Mouse (Mus musculus): ENCODE measurements around the gene Mcemp1. TPM values are rescaled to one million over a fixed set of nuclear protein-coding genes. Genes with fewer than 3 reads are reported as not detected.

Gene Mcemp1
- polyA plus RNA-seq, 1 experiment from 2014 or later = 0.97 TPM

DNA sequence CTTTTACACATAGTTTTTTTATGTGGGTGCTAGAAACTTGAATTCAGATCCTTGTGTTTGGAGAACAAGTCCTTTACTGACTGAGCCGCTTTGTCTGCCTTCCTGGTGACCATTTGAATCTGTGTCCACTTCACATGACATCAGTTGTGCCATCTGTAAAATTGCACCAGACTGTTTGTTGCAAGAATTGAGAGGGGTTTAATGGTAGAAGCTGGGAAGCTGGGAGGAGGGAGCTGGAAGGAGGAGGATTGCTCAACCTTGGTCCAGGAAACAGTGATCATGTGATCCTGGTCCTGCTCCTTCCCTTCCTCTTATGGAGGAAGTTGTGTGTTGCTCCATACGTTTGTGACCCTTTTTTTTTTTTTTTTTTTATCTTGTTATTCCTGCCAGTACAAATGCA is 17.3 kb upstream of the Mcemp1 start:
- no peak for ATAC-seq
- no peak overlapping the region for H3K4me3 ChIP-seq
- peaks cover under 1% of the 10 kb centered on the region for H3K36me3 ChIP-seq
- WGBS (ENCODE audit: insufficient replicate concordance) = 62% methylated on average over 2 of the region's 2 CpGs
- H3K4me1 ChIP-seq = no peaks in the 10 kb centered on the region
- H3K9ac ChIP-seq = no peak overlapping the region
- no peak overlapping the region for H3K4me2 ChIP-seq
- H3K9me3 ChIP-seq (replicated peaks) = no peaks in the 10 kb centered on the region
- peaks cover 14% of the 10 kb centered on the region; the same call in 1 of the 2 replicates for H3K27me3 ChIP-seq (replicated peaks)
- H3K27ac ChIP-seq = no peak overlapping the region

DNA sequence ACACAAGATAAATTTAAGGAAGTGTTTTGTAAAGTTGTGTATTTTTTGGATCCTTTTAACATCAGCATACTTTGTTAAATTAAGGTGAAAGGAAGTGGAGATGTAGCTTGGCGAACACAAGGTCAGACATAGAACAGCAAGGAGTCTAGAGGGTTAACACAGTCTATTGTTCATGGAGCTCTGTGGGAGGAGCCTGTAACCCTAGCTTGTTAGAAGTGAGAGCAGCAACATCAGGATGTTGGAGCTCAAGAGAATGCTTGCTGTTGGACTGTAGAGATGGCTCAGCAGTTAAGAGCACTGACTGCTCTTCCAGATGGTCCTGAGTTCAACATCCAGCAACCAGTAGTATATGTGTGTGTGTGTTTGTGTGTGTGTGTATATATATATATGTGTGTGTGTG is 16.6 kb upstream of the Mcemp1 start:
- Histone ChIP-seq H3K27ac (no peak overlapping the region), H3K4me3 (no peak overlapping the region), H3K4me2 (peak overlapping the region; percentile 31), H3K4me1 (no peaks in the 10 kb centered on the region), H3K9ac (no peak overlapping the region), H3K36me3 (no peaks in the 10 kb centered on the region), H3K9me3 (replicated peaks) (no peaks in the 10 kb centered on the region), H3K27me3 (replicated peaks) (peaks cover 14% of the 10 kb centered on the region; the same call in 1 of the 2 replicates)
- 29% methylated on average over 1 of the region's 1 CpGs for WGBS (ENCODE audit: insufficient replicate concordance)
- ATAC-seq = no peak

DNA sequence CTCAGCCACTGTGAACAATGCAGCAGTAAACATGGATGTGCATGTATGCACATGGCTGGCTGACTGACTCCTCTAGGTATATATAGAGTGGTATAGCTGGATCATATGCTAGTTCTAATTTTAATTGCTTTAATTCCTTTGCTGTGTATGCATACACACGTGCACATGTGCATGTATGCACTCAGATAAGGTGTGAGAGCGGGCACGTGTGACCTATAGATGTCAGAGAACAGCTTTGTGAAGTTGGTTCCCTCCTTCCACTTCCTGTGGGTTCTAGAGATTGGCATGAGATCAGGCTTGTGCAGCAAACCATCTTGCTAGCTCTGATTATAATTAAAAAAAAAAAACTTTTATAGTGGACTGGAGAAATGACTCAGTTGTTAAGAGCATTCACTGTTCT is 12.7 kb upstream of the Mcemp1 start:
- no peak overlapping the region for H3K27ac ChIP-seq
- no peak overlapping the region for H3K9ac ChIP-seq
- ATAC-seq = no peak
- 34% methylated on average over 3 of the region's 3 CpGs for WGBS (ENCODE audit: insufficient replicate concordance)
- H3K4me3 ChIP-seq = no peak overlapping the region
- no peaks in the 10 kb centered on the region for H3K4me1 ChIP-seq
- H3K36me3 ChIP-seq = no peaks in the 10 kb centered on the region
- H3K4me2 ChIP-seq = no peak overlapping the region
- H3K9me3 ChIP-seq (replicated peaks) = no peaks in the 10 kb centered on the region
- H3K27me3 ChIP-seq (replicated peaks) = peaks cover 24% of the 10 kb centered on the region

DNA sequence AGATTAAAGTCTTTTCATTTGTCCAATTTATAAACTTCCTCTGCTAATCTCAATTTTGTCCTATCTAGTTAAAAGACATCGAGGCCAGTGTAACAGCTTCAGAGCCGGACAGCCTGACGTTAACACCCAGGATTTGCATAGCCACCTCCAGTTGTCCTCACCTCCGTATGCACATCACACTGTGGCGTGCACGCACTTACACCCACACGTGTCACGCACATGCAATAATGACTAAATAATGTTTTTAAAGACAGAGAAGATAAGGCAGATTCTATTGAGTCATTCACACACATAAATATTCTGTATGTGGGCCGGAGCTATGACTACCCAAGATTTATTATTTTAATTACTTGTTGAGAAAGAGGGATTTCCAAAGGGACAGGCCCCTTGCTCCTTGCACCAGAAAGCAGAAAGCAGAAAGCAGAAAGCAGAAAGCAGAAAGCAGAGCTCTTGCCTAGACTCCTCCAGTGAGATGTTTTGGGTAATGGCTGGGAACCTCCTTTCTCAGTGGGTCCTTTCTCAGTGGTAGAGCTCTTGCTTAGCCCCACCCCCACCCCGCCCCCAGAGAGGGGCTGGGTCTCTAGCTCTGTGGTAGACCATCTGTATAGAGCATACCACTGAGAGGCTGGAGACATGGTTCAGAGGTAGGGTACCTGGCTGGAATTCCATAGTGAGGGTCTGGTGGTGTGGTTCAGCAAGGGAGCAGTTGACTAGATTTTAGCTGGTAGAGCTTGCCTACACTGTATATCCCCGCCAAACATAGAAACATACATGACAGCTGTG is 10.6 kb upstream of the Mcemp1 start:
- Histone ChIP-seq H3K27me3 (replicated peaks) (peaks cover 32% of the 10 kb centered on the region), H3K4me2 (no peak overlapping the region), H3K9ac (no peak overlapping the region), H3K36me3 (no peaks in the 10 kb centered on the region), H3K27ac (no peak overlapping the region), H3K4me1 (no peaks in the 10 kb centered on the region), H3K4me3 (no peak overlapping the region), H3K9me3 (replicated peaks) (no peaks in the 10 kb centered on the region)
- 0 out of 2 replicates have a peak, but pooled peaks have one; percentile 19 for ATAC-seq
- WGBS (ENCODE audit: insufficient replicate concordance) = 70% methylated on average over 11 of the region's 11 CpGs

DNA sequence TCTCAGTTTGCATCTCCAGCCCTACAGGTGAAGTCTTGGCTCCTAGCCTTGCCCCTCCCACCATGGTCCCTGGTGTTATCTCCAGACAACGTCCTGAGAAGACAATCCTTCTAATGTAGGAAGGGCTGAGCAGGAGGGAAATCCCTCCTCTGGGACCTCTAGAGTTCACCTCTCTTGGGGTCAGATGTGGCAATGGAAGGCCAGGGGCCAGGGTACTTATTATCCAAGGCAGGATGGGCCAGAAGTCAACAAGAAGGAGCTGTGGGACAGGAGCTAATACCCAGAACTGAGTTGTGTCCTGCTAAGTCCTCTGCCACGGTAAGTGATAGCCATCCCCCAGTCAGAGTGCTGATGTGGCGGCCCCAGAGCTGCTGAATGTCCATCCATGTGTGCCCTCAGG is 10.0 kb upstream of the Mcemp1 start, which contains the start of gene Retn:
Gene Retn, plus strand, starts transcription at position 245 of the 400 bp plus-strand sequence.
- Histone ChIP-seq H3K9me3 (replicated peaks) (no peaks in the 10 kb centered on the region), H3K27ac (no peak within 1 kb of the TSS), H3K9ac (no peak within 1 kb of the TSS), H3K4me3 (no peak within 1 kb of the TSS), H3K36me3 (no peaks in the 10 kb centered on the region), H3K27me3 (replicated peaks) (peaks cover 31% of the 10 kb centered on the region), H3K4me2 (no peak within 1 kb of the TSS), H3K4me1 (0 out of 2 replicates have a peak, but pooled peaks cover 3% of the 10 kb centered on the region)
- 0 out of 2 replicates have a peak, but pooled peaks have one; percentile 7 for ATAC-seq
- WGBS (ENCODE audit: insufficient replicate concordance) = 48% methylated on average over 3 of the region's 3 CpGs

DNA sequence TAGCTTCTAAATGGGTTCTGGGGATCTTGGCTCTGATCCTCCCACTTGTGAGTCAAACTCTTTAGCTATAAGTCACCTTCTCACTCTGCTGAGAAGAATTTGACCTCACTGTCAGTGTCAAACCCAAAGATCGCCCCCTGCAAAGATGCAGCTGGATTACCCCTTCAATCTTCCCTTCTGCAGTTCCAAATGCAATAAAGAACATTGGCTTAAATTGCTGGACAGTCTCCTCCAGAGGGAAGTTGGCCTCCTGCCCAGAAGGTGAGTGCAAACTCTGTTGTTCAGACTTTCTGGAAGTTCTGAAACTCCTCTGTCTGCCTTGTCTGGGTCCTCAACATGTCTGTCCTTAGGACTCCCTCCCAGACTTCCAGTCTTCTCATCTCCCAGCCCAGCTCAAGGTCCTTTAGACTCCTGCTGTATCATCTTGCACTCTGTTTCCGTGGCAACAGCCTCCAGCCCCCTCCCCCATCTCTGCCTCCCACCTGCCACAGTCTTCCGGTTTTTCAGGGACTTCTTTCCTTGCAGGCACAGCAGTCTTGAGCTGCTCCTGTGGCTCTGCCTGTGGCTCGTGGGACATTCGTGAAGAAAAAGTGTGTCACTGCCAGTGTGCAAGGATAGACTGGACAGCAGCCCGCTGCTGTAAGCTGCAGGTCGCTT is 8.7 kb upstream of the Mcemp1 start:
- 0 out of 2 replicates have a peak, but pooled peaks cover 3% of the 10 kb centered on the region for H3K4me1 ChIP-seq
- H3K27ac ChIP-seq = no peak overlapping the region
- no peaks in the 10 kb centered on the region for H3K9me3 ChIP-seq (replicated peaks)
- H3K4me2 ChIP-seq = no peak overlapping the region
- WGBS (ENCODE audit: insufficient replicate concordance) = 20% methylated on average over 7 of the region's 7 CpGs
- H3K4me3 ChIP-seq = no peak overlapping the region
- H3K27me3 ChIP-seq (replicated peaks) = peaks cover 26% of the 10 kb centered on the region
- no peak for ATAC-seq
- H3K36me3 ChIP-seq = no peaks in the 10 kb centered on the region
- H3K9ac ChIP-seq = no peak overlapping the region

DNA sequence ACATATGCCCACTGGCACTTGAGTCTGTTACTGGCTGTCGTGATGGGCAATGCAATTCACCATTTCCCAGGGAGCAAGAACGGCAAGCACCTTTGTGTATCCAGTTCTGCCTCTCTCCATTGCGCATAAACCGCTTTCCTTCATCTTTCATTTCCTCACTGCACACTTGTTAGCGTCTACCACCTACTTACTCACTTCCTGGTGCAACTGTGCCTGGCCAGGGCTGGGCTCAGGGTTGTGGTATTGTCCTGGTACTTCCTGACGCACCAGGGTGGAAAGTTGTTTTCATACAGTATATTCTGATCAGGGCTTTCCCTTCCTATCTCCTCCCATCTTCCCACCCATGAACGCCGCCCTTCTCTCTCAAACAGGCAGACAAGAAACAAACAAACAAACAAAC is 4.7 kb upstream of the Mcemp1 start:
- Histone ChIP-seq H3K4me3 (no peak overlapping the region), H3K9me3 (replicated peaks) (no peaks in the 10 kb centered on the region), H3K36me3 (no peaks in the 10 kb centered on the region), H3K4me2 (no peak overlapping the region), H3K27ac (no peak overlapping the region), H3K4me1 (0 out of 2 replicates have a peak, but pooled peaks cover 3% of the 10 kb centered on the region), H3K27me3 (replicated peaks) (peaks cover 13% of the 10 kb centered on the region; the same call in 1 of the 2 replicates), H3K9ac (no peak overlapping the region)
- 47% methylated on average over 8 of the region's 8 CpGs for WGBS (ENCODE audit: insufficient replicate concordance)
- ATAC-seq = no peak

DNA sequence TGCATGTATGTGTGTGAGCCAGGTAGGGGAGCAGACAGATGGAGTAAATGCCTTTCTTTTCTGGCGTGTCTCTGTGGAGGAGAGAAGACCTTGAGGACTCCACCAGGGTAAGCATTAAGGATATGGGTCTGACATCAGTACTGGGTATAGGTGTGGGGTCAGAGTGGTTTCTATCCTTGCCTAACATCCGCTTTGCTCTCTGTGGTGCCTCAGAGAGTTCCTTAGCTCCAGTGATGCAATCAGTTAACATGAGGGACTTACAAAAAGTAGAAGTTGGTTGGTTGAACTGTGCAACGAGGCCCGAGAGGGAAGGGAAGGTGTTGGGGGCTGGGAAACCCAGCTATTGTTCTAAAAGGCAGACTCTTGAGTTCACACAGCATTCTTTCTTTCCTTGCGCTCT is 1.1 kb upstream of the Mcemp1 start:
- H3K27ac ChIP-seq = no peak overlapping the region; the same call in 1 of the 2 replicates
- 0 out of 2 replicates have a peak, but pooled peaks have one; percentile 8 for ATAC-seq
- H3K4me2 ChIP-seq = no peak overlapping the region

DNA sequence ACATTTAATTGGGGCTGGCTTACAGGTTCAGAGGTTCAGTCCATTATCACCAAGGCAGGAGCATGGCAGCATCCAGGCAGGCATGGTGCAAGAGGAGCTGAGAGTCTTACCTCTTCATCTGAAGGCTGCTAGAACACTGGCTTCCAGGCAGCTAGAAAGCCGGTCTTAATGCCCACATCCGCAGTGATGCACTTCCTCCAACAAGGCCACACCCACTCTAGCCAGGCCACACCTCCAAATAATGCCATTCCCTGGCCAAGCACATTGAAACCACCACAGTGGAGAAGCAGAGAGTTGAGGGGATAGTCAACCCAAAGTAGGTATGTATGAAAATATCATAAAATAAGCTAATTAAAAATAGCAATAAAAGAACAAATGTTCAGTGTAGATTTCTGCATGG is 4.8 kb downstream of the Mcemp1 start:
- no peak overlapping the region for H3K27ac ChIP-seq
- H3K27me3 ChIP-seq (replicated peaks) = no peaks in the 10 kb centered on the region; the same call in 1 of the 2 replicates
- peaks cover 8% of the 10 kb centered on the region for H3K4me1 ChIP-seq
- H3K9ac ChIP-seq = no peak overlapping the region
- no peaks in the 10 kb centered on the region for H3K9me3 ChIP-seq (replicated peaks)
- WGBS (ENCODE audit: insufficient replicate concordance) = 49% methylated on average over 2 of the region's 2 CpGs
- H3K4me3 ChIP-seq = no peak overlapping the region
- H3K36me3 ChIP-seq = no peaks in the 10 kb centered on the region
- H3K4me2 ChIP-seq = no peak overlapping the region
- ATAC-seq = no peak

More for the DNA sequence above, 1.1 kb upstream of the Mcemp1 start:
- Histone ChIP-seq H3K4me3 (no peak overlapping the region), H3K9ac (no peak overlapping the region), H3K27me3 (replicated peaks) (no peaks in the 10 kb centered on the region; the same call in 1 of the 2 replicates), H3K36me3 (no peaks in the 10 kb centered on the region), H3K9me3 (replicated peaks) (no peaks in the 10 kb centered on the region), H3K4me1 (0 out of 2 replicates have a peak, but pooled peaks cover 3% of the 10 kb centered on the region)
- 16% methylated on average over 4 of the region's 5 CpGs for WGBS (ENCODE audit: insufficient replicate concordance)

DNA sequence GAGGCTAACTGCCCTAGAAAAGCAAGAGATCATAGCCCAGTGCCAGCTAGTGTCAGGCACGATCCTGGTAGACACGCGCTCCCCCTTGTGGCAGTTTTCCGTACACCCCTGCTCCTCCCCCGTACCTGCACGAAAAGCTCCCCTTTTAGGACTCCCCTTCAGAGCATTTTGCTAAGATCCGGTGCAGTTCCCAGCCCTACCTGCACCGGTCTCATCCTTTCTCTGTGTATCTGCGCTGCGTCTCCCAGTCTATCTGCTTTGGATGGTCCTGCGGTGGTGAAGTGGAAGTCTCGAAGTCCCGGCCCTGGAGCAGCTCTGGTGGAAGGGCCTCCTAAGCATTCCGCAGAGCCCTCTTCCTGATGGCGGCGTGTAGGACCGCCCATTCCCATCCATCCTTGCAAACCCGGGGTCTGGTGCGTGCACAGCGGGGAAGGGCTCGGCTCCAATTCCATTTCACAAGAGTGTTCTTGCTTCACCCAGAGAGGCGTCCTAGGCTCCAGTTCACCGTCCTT is 6.5 kb downstream of the Mcemp1 start, which contains the start of gene Fcor:
Gene Fcor, minus strand, starts transcription at position 383 of the 512 bp plus-strand sequence.
- peak; percentile 67 for ATAC-seq
- Histone ChIP-seq H3K4me3 (peak within 1 kb of the TSS; percentile 58), H3K4me2 (peak within 1 kb of the TSS; percentile 73), H3K9me3 (replicated peaks) (no peaks in the 10 kb centered on the region), H3K36me3 (no peaks in the 10 kb centered on the region), H3K27me3 (replicated peaks) (no peaks in the 10 kb centered on the region; the same call in 1 of the 2 replicates), H3K9ac (peak within 1 kb of the TSS; percentile 68), H3K4me1 (peaks cover 16% of the 10 kb centered on the region), H3K27ac (no peak within 1 kb of the TSS; the same call in 1 of the 2 replicates)
- WGBS (ENCODE audit: insufficient replicate concordance) = under 1% methylated on average over 23 of the region's 23 CpGs

DNA sequence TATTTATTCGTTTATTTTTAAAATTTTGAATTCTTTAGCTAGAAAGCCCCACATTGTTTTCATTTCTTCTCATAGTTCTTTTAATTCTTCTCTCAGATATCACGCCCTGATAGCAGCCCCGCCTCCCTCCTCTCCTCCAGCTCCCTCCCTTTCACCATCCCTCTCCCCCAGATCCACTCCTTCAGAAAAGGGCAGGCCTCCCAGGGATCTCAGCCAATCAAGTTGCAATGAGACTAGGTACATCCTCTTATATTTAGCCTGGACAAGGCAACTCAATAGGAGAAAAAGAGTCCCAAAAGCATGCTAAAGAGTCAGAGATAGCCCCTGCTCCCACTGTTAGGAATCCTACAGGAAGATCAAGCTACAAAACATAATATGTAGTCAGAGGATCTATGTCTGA is 9.1 kb downstream of the Mcemp1 start:
- Histone ChIP-seq H3K9ac (no peak overlapping the region), H3K4me3 (no peak overlapping the region), H3K9me3 (replicated peaks) (no peaks in the 10 kb centered on the region), H3K27me3 (replicated peaks) (no peaks in the 10 kb centered on the region), H3K4me2 (no peak overlapping the region), H3K4me1 (peaks cover 26% of the 10 kb centered on the region), H3K36me3 (peaks cover 13% of the 10 kb centered on the region), H3K27ac (no peak overlapping the region)
- ATAC-seq = no peak
- WGBS (ENCODE audit: insufficient replicate concordance) = 70% methylated on average over 3 of the region's 3 CpGs
